Mouse (Mus musculus) fat pad, adult 2 months (tissue): ENCODE measurements around the gene Cpne5.
"Not testable (repeated sequence)": the region's sequence is repeated elsewhere in the genome, so short reads cannot be mapped to it uniquely, and the experiment has no call there.

Source experiments
- DNase-seq: peaks from one replicate; pipeline ENCODE4 v3.0.0-alpha.2; 2011; ENCODE audit warnings: low read depth, low spot score; ENCODE audit errors: extremely low read depth

Gene Cpne5

DNA sequence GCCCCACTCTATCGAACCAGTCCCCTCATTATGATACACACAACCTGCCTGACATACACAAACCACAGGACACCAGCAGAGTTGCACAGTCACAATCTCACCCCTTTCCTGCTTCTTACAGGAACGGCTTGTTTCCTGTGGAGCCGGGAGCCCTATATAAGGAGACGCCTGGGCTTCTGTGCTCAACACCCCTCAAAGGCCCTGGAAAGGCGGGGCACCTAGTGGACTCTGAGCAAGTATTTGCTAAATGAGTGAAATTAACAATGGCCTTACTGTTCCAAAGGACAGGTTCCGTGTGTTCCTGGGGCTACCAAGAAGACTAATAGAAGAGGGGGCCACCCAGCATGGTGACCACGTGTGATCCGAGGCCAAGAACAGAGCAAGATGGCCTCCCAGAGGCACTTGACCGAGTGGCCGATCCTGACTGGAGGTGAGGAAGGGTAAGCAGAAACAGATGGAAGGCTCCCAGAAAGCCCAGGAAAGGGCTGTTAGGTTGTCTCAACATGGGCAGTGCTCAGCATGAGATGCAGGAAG lies 20.1 kb upstream of the Cpne5 start:
- DNase-seq = no peak

DNA sequence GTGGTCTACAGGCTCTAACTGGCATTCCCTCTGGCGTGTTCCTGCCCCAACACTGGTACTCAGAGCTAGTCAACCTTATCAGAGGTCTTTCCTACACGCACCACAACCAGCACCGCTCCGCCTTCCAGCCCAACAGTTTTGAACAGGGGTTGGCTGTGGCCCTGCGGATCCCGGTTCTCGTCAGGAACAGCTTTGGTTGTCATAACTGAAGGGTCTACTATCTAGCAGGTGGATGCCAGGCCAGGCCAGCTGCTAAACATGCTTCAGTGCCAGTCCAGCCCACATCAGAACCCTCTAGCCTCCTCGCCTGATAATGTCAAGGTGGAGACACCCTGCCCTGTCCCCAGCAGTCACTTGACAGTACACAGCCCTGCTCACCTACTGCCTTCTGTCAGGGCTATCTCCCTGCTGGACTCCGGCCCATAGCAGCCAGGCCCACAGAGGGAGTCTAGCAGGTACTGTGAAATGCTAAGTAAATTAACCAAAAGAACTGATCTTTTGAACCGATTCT lies 19.1 kb upstream of the Cpne5 start:
- DNase-seq = no peak

DNA sequence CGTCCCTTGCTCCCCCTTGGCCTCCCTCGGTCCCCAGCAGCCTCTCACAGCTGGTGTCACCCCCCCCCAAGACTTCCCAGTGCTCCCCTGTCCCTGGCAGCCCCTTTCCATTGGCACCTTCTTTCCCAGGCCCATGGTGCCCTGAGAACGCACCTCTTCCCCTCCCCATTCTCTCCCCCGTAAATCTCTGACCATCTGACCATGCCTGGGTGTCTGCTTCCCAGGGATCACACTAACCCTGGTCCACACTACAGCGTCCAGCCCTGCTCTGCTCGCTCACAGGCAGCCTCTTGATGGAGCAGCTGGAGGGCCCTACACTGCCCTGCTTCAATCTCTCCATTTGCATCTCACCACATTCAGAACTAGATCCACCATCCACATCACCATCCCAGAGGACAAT lies 18.5 kb upstream of the Cpne5 start:
- no peak for DNase-seq

GRCm38 (mm10) chr17:29254784-29255183 lies 16.8 kb upstream of the Cpne5 start:
- DNase-seq = not testable (repeated sequence)

DNA sequence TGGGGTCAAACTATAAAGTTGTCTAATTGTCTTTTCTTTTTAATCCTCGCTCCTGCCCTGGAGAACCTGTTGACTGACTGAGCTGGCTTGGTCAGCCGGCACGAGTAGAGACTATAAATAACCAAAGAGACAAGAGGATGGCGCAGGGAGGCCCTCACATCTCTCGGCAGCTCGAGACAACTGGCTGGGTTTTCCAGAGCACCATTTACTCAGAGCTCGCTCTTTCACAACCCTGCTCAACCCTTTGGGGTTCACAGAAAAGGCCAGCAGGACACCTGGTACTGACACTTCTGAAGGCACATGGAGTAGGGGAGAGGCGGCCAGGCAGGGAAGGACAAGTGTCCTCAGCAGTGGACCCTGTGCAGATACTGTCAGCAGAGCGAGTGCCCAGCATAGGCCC lies 15.7 kb upstream of the Cpne5 start:
- no peak for DNase-seq

DNA sequence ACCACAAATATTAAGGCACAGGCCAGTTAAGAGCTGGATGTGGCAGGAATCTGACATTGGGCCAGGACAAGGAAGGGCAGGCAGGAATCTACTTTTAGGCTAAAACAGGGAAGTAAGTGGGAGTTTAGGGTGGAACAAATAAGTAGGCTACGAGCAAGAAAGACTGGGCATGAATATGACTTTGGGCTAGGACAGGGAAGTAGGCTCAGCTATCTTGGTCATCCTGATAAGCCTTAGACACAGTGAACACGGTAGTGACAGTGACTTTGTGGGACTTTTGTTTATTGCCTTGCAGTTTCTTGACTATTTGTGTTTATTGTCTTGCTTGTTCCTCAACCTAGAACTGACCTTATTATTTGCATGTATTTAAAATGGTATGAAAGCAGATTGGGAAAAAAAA lies 15.3 kb upstream of the Cpne5 start:
- no peak for DNase-seq

DNA sequence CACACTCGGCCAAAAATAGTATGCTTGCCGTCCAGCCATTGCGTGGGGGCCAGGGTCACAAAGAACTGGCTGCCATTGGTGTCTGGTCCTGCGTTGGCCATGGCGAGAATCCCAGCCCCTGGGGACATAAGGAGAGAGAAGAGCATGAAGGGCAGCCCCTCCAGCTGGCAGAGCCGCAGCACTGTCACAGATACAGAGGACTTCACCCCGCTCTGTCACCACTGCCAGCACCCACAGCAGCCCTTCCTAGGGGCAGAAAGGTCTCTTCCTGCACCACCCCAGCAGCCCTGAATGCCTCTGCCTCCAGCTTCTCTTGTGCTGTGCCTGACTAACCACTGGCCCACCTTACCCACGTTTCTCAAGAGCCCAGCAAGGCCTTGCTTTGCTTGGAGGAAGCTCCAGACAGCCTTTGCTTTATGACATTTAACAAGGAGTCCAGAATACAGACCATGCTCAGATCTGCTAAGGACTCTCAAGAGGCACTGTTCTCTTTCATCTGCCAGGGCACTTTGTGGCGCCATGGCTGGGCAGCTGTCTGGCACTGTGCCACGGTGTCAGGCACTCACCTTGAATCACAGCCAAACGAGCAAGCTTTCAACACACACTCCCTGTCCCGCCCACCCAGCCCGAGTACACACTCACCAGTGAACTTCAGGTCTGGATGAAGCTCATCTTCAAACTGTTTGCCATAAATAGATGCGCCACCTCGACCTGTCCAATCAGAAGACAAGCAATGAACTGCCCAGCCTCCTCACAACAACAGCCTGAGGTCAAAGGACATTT lies 13.8 kb upstream of the Cpne5 start:
- DNase-seq = no peak

- DNase-seq = not testable (repeated sequence)
These were observed 13.0 kb upstream of the Cpne5 start for GRCm38 (mm10) chr17:29251006-29251405.

DNA sequence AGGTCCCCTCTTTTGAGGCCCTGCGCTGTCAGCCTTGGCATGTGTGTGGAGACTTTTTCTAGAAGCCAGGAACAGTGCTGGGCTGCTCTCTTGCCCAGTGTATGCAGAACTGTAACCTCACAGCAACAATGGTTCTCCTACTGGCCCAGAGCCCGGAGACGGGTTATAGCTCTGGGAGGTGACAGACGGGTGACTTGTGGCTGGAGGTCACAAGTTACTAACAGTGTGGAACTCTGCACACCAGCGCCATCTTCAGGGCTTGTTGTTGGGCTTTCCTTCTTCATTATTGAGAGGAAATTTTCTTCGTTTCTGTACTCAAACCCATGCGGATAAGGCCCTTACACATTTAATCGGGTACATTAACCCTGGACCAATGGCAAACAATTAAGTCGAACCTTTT lies 11.5 kb upstream of the Cpne5 start:
- no peak for DNase-seq

DNA sequence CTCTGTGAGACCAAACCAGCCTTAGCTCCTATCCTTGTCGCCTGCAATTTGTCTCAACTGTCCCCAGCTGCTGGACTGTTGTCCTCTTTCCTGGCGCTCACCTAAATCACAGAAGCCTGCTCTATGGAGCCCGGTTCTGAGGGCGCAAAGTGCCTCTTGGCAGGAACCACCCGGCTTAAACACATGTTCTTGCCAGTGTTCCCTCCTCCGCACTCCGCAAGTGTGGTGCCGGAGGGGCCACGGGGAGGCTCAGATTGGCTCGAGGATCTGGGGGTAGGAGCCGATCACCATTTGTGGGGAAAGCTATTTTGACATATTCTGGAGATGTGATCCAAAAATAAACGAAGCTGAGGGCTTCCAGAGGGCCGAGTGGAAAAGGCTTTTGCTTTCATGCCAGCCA lies 9.9 kb upstream of the Cpne5 start:
- no peak for DNase-seq

DNA sequence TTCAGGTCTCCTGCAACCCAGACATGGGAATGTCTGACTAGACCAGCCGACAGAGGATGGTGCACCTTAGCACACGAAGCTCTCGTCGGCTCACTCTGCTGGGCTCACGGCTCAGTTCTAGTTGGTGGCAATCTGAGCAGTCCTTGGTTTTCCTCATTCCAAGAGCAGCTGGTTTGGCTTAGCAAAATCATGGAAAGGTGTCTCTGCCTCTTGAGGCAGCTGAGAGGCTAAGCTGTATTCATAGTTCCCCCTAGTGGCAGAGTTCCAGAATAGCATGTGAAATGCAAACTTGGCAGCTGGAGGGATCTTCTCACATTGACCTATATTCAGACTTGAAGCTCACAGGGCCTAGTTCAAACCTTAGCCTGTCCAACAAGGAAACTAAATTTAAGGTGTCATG lies 8.6 kb upstream of the Cpne5 start:
- no peak for DNase-seq

GRCm38 (mm10) chr17:29245725-29246124 lies 7.8 kb upstream of the Cpne5 start:
- DNase-seq = no peak

GRCm38 (mm10) chr17:29244912-29245311 lies 6.9 kb upstream of the Cpne5 start:
- no peak for DNase-seq

DNA sequence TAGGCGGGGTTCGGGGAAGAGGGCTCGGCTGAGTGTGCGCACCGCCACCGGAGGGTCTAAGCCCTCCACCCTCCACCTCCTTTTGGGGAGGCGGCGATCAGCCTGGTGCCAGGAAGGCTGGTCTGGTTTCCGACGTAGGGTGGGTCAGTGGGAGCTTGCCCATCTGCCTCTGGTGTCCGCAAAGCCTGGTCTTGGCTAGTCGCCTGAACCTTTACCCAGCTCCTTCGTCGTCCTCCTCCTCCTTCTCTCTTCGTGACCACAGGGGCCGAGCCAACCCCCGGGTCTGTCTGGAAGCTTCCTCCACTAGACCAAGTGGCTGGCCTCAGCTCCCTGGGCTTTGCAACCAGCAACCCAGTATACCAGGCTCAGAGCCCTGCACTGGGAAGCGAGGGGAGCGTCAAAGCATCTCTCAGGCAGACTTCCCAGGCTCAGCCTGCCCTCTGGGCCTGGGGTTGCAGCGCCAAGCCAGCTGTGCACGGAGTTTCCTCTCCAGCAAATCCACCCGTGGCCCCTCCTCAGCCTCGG lies 516 bp upstream of the Cpne5 start:
- no peak for DNase-seq

GRCm38 (mm10) chr17:29237267-29237771 lies 648 bp downstream of the Cpne5 start:
- no peak for DNase-seq

DNA sequence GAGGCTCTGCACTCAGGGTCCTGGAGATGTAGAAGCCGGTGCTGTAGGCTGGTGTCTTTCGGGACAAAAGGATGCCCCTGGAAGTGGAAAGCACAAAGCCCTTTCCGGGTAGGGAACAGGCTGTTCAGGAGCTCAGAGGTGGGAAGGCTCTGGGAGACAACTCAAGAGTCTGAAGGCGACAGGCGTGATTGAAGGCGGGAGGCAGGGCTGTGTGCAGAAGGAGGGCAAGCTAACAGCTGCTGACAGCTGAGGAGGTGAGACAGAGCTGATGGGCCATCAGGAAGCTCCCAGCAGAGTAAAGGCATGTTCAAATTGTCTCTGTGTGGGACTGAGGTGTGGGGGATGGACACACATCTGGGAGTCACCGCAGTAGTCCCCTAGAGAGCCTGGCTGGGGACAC lies 1.9 kb downstream of the Cpne5 start:
- no peak for DNase-seq

DNA sequence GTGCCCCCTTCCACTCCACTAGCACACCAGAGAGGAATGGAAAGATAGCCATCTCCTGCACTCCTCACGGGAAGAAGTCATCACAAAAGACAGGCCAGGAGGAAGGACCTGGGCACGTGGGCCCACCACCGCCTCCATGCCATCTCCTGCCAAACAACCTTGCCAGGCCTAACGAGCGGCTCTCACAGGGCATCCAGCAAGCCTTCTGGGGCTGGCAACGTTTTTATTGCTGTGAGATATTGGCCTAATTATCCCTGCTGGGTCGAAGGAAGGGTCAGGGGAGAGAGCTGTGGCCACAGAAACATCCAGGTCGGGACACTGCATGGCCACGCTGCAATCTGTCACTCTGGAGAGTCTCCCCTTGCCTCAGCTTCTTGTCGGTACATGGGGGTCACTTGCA lies 6.9 kb downstream of the Cpne5 start:
- DNase-seq = no peak

DNA sequence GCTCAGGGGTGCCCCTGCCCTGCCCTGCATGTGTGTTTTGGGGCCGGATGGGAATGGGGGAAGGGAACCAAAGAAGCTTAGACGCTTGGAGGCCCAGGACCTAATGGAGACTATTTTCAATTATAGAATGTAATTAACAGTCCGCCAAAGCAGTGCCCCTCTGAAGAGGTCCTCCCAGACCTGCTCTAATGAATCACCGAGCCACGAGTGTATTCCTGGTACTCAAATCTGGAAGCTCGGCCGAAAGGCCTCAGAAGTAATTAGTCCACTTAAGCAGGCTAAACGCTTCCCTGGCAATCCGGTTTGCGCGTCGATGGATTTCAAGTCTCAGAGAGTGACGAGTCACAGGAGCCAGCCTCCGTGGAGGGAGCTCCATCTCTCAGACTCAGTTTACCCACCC lies 17.3 kb downstream of the Cpne5 start:
- no peak for DNase-seq

DNA sequence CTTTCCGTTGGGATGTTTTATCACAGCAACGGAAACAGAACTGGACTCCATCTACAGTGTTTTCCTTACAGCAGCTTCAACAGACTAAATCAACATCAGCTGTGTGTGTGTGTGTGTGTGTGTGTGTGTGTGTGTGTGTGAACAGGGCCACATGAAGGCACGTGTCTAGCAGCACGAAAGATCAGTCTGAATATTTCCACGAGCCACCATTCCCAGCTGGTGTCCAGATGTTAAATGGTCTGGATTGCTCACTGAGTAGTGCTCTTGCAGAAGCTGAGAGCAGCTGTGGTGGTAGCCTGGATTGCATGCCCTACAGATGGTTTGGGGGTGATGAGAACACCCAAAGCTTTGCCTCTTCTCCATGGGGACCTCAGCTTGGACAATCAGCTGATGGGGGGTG lies 19.9 kb downstream of the Cpne5 start:
- no peak for DNase-seq

DNA sequence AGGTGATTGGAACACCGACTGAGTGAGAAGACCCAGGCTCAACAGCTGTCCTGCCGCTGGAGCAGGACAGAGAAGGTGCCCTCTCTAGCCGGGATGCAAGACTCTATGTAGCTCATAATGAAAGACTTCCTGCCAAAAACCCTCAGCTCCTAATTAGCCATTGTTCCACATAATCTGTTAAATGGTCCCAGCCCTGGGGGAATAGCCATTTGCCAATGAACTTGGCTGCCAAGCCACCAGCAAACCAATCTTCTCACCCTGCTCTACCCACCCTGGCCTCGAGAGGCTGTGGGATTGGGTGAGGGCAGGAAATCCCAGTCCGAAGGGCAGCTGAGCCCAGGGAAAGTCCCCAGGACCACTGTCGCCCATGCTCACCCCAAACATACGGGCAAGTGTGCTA lies 21.9 kb downstream of the Cpne5 start:
- DNase-seq = peak; percentile 21

DNA sequence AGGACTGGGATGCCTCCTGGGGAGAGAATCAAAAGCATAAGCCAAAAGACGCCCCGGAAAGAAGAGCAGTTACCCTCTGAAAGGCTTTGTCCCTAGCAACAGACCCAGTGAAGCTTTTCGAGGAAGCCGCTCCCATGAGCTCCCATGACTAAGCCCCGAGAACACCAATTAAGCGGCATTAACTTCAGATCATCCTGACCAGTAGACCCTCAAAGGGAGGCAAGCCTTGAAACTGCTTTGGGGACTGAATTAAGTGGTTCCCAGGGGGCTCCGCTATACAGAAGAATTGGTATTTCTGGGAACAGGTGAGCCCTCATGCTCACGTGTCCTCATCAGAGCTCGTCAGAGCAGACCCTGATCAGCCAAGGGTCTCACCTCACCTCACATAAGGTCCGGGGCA lies 23.3 kb downstream of the Cpne5 start:
- no peak for DNase-seq

GRCm38 (mm10) chr17:29214193-29214456 lies 23.8 kb downstream of the Cpne5 start:
- DNase-seq = no peak
